Mouse (Mus musculus) hindbrain, embryonic 12.5 days (tissue): ENCODE measurements around the gene Abca7. TPM values are rescaled to one million over a fixed set of nuclear protein-coding genes. Genes with fewer than 3 reads are reported as not detected.

ENCODE experiments used
- ATAC-seq: fragments of 200-750 bp; cut with Nextera tagmentation; 2 replicates; pipeline ENCODE4 v1.8.0; 2017; ENCODE audit warnings: moderate TSS enrichment; ENCODE audit not compliant: low FRiP score
- H3K27ac ChIP-seq: fragments of 300-500 bp; sonication (generic); 2 replicates; pipeline ENCODE4 v1.5.1; 2016; ENCODE audit warnings: mild to moderate bottlenecking
- H3K27me3 ChIP-seq: fragments of 300-500 bp; sonication (generic); 2 replicates; pipeline ENCODE4 v1.6.1; 2016; ENCODE audit warnings: mild to moderate bottlenecking
- H3K36me3 ChIP-seq: fragments of 300-500 bp; sonication (generic); 2 replicates; pipeline ENCODE4 v1.6.1; 2016; ENCODE audit warnings: mild to moderate bottlenecking
- H3K4me1 ChIP-seq: fragments of 300-500 bp; sonication (generic); 2 replicates; pipeline ENCODE4 v1.6.1; 2016
- H3K4me2 ChIP-seq: fragments of 300-500 bp; sonication (generic); replicated peaks from 2 replicates; pipeline ENCODE4 v1.6.1; 2016; ENCODE audit warnings: mild to moderate bottlenecking
- H3K4me3 ChIP-seq: fragments of 300-500 bp; sonication (generic); 2 replicates; pipeline ENCODE4 v1.5.1; 2016; ENCODE audit warnings: mild to moderate bottlenecking
- H3K9ac ChIP-seq: fragments of 300-500 bp; sonication (generic); 2 replicates; pipeline ENCODE4 v1.6.1; 2016; ENCODE audit warnings: mild to moderate bottlenecking, moderate library complexity
- H3K9me3 ChIP-seq: fragments of 300-500 bp; sonication (generic); replicated peaks from 2 replicates; pipeline ENCODE4 v1.6.1; 2016; ENCODE audit warnings: mild to moderate bottlenecking
- WGBS: fragments of 180-500 bp; shearing (Covaris S2); methylation state at CpG from one replicate; pipeline ENCODE4 v1.1.7; 2016; 5-methylcytosine and 5-hydroxymethylcytosine counted together
- polyA plus RNA-seq: library from polyadenylated mRNA; unstranded; fragments of >200 nt; fragmentation: Nextera tagmentation; extraction: Ambion mirVana; gene quantifications from 2 replicates; pipeline ENCODE4 v1.2.1, GENCODE M21; 2016

Abca7 gene
- polyA plus RNA-seq, 1 experiment from 2014 or later, result 6.9 TPM

GRCm38 (mm10) chr10:80002829-80003228, 6.5 kb downstream of the Abca7 start:
- no peak for ATAC-seq
- no peak overlapping the region for H3K27ac ChIP-seq
- H3K9ac ChIP-seq, result 0 out of 2 replicates have a peak overlapping the region, but pooled peaks have one; percentile 35
- no peak overlapping the region for H3K4me3 ChIP-seq
- peaks cover 46% of the 10 kb centered on the region for H3K27me3 ChIP-seq
- H3K4me2 ChIP-seq, result no peak overlapping the region
- no peaks in the 10 kb centered on the region for H3K36me3 ChIP-seq
- WGBS, result 14% methylated on average over 21 of the region's 21 CpGs
- H3K4me1 ChIP-seq, result peaks cover 13% of the 10 kb centered on the region
- H3K9me3 ChIP-seq, result no peaks in the 10 kb centered on the region

- no peak overlapping the region for H3K4me2 ChIP-seq
- H3K9me3 ChIP-seq, result no peaks in the 10 kb centered on the region
- no peak overlapping the region for H3K4me3 ChIP-seq
- H3K36me3 ChIP-seq, result no peaks in the 10 kb centered on the region
- H3K27me3 ChIP-seq, result peaks cover 40% of the 10 kb centered on the region
- no peak for ATAC-seq
- H3K4me1 ChIP-seq, result peaks cover 7% of the 10 kb centered on the region
- WGBS, result 57% methylated on average over 9 of the region's 9 CpGs
- no peak overlapping the region for H3K9ac ChIP-seq
- H3K27ac ChIP-seq, result no peak overlapping the region
These were observed 7.3 kb downstream of the Abca7 start for GRCm38 (mm10) chr10:80003374-80004232.

DNA sequence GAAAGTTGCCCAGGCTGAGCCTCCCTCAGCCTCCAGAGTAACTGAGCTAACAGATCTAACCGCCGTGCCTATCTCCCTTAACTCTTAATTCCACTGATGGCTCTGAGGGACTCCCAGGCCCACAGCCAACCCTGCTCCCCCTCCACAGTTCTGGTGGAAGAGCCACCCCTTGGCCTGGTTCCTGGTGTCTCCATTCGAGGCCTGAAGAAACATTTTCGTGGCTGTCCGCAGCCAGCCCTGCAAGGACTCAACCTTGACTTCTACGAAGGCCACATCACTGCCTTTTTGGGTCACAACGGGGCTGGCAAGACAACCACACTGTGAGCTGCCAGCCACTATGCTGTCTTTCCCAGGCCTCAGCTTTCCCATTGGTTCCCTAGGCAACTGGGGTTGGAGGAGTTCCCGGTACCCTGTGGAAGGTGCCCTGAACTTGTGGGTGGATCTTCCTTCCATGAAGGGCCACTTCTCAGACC, 8.0 kb downstream of the Abca7 start:
- Histone ChIP-seq H3K4me3 (no peak overlapping the region), H3K36me3 (peaks cover 6% of the 10 kb centered on the region; the same call in 1 of the 2 replicates), H3K27ac (no peak overlapping the region), H3K4me2 (no peak overlapping the region), H3K9ac (no peak overlapping the region), H3K27me3 (peaks cover 36% of the 10 kb centered on the region), H3K9me3 (no peaks in the 10 kb centered on the region), H3K4me1 (peaks cover 7% of the 10 kb centered on the region)
- ATAC-seq, result no peak
- 90% methylated on average over 8 of the region's 8 CpGs for WGBS

DNA sequence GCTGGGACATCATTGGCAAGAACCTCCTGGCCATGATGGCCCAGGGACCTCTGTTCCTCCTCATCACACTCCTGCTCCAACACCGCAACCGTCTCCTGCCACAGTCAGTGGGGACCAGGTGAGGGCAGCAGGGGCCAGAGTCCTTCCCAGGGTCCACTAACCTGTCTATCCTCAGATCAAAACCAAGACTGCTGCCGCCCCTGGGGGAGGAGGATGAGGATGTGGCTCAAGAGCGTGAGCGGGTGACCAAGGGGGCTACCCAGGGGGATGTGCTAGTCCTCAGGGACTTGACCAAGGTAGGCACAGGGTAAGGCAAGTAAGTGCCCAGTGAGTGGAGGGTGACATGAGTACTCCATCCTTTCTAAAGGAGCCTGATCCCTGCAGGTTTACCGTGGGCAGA, 15.4 kb downstream of the Abca7 start:
- peaks cover 24% of the 10 kb centered on the region for H3K9me3 ChIP-seq
- H3K4me3 ChIP-seq, result no peak overlapping the region
- no peaks in the 10 kb centered on the region for H3K4me1 ChIP-seq
- no peak for ATAC-seq
- H3K27ac ChIP-seq, result no peak overlapping the region
- no peak overlapping the region for H3K9ac ChIP-seq
- WGBS, result 88% methylated on average over 6 of the region's 6 CpGs
- peaks cover 59% of the 10 kb centered on the region for H3K27me3 ChIP-seq
- peaks cover 32% of the 10 kb centered on the region for H3K36me3 ChIP-seq
- H3K4me2 ChIP-seq, result no peak overlapping the region

DNA sequence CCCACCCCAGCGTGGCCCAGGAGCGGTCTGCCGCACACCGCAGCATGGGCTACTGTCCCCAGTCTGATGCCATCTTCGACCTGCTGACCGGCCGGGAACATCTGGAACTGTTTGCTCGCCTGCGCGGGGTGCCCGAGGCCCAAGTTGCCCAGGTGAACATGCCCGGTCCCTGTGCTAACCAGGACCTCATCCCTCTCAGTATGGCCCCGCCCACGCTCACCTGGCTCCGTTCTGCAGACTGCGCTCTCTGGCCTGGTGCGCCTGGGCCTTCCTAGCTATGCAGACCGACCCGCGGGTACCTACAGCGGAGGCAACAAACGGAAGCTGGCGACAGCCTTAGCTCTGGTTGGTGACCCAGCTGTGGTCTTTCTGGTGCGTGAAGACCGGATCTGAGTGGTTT, 17.3 kb downstream of the Abca7 start:
- Histone ChIP-seq H3K9ac (no peak overlapping the region), H3K4me1 (no peaks in the 10 kb centered on the region), H3K4me3 (no peak overlapping the region), H3K27me3 (peaks cover 68% of the 10 kb centered on the region), H3K27ac (no peak overlapping the region), H3K4me2 (no peak overlapping the region), H3K9me3 (peaks cover 24% of the 10 kb centered on the region), H3K36me3 (peaks cover 32% of the 10 kb centered on the region)
- ATAC-seq, result no peak
- 27% methylated on average over 25 of the region's 25 CpGs for WGBS

DNA sequence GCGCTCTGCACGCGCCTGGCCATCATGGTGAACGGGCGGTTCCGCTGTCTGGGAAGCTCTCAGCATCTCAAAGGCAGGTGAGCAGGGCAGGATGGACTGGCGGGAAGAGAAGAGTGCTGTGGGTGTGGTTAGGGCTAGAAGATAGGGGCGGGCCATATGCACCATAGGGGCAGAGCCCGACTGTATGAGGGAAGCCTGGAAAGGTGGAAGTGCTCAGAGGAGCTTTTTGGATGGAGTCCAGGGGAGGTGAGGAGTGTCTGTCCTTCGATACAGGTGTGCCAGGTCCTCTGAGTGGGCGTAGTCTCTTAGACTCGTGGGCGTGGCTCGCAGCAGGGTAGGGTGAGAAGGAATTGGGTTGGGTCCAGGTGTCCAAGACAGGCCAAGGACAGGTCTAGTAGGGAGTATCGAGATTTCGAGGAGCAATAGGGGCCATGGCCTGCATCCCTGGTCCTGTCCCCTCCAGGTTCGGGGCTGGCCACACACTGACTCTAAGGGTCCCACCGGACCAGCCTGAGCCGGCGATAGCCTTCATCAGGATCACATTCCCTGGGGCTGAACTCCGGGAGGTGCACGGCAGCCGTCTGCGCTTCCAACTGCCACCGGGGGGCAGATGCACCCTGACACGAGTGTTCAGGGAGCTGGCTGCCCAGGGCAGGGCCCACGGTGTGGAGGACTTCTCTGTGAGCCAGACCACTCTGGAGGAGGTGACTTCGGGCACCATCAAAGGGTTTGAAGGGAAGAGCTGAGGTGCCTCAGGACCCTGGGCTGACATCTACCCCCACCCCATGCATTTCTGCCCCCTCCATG, 18.4 kb downstream of the Abca7 start:
- Histone ChIP-seq H3K27ac (no peak overlapping the region), H3K4me1 (peaks cover 5% of the 10 kb centered on the region), H3K4me2 (no peak overlapping the region), H3K9me3 (peaks cover 22% of the 10 kb centered on the region), H3K4me3 (no peak overlapping the region), H3K9ac (no peak overlapping the region), H3K36me3 (peaks cover 24% of the 10 kb centered on the region), H3K27me3 (peaks cover 79% of the 10 kb centered on the region)
- WGBS, result 23% methylated on average over 28 of the region's 28 CpGs
- ATAC-seq, result no peak

DNA sequence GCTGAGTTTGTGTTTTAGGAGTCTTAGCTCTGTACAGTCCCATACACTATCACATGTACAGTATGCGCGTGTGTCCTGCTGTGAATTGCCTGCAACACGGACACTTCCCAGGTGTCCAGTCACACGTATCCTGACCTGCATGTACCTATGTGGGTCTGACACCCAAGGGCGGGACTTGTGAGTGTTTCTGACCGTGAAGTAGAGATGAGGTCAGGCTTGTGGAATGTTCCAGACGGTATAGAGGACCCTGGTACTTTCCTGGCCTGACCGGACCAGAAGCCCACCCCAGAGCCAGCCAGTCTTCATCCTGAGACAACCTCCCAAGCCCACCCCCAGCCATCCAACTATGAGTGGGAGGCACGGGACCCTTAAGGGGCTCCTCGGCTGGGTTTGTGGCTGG, 19.3 kb downstream of the Abca7 start:
- Histone ChIP-seq H3K36me3 (peaks cover 16% of the 10 kb centered on the region), H3K27ac (no peak overlapping the region), H3K27me3 (peaks cover 88% of the 10 kb centered on the region), H3K9ac (no peak overlapping the region), H3K4me1 (peaks cover 10% of the 10 kb centered on the region), H3K4me2 (no peak overlapping the region), H3K4me3 (no peak overlapping the region), H3K9me3 (peaks cover 14% of the 10 kb centered on the region)
- 82% methylated on average over 10 of the region's 10 CpGs for WGBS
- ATAC-seq, result no peak

DNA sequence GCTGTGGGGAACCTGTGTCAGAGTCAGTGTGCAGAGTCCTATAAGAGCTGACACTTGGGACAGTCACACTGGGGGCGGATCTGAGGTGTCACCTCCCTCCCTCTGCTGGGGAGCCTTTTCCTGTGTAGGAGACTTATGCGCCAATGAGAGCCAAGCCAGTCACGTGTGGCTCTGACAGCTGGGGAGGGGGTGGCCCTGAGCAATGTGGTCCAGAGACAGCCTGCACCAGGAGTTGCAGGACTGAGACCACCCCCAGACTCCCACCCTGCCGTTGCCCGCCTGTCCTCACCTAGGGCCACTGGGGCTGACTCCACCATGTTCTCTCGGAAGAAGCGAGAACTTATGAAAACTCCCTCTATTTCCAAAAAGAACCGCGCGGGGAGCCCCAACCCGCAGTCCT, 20.2 kb downstream of the Abca7 start, which contains the start of gene Arhgap45:
Gene Arhgap45 (plus strand): TSS at position 143 of the 400 bp plus-strand sequence.
- Histone ChIP-seq H3K9ac (no peak within 1 kb of the TSS), H3K4me2 (no peak within 1 kb of the TSS), H3K4me1 (peaks cover 10% of the 10 kb centered on the region), H3K4me3 (no peak within 1 kb of the TSS), H3K9me3 (0 out of 2 replicates have a peak, but pooled peaks cover 6% of the 10 kb centered on the region), H3K27ac (no peak within 1 kb of the TSS), H3K27me3 (peaks cover 83% of the 10 kb centered on the region), H3K36me3 (peaks cover 6% of the 10 kb centered on the region)
- ATAC-seq, result no peak
- WGBS, result 70% methylated on average over 11 of the region's 11 CpGs

DNA sequence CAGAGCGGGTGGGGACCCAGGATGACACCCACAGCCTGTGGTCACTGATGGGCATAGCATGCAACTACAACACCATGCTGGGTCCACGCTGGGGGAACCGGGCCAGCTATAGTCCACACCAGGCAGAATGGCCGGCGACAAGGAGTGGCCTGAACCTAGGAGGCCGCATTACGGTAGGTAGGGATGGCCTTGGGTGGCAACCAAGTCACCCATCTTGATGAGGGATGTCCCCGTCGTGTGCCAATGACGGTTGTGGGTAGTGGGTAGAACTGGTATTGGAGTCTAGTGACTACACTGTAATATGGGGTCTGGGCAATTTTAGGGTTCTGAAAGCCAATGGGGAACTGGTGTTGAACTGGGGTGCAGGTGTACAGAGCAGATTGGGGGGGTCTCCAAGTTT, 20.6 kb downstream of the Abca7 start:
- Histone ChIP-seq H3K36me3 (peaks cover 2% of the 10 kb centered on the region), H3K4me3 (no peak overlapping the region), H3K27me3 (peaks cover 79% of the 10 kb centered on the region), H3K4me1 (peaks cover 10% of the 10 kb centered on the region), H3K9ac (no peak overlapping the region), H3K4me2 (no peak overlapping the region), H3K9me3 (0 out of 2 replicates have a peak, but pooled peaks cover 3% of the 10 kb centered on the region), H3K27ac (no peak overlapping the region)
- ATAC-seq, result no peak
- 90% methylated on average over 10 of the region's 10 CpGs for WGBS

DNA sequence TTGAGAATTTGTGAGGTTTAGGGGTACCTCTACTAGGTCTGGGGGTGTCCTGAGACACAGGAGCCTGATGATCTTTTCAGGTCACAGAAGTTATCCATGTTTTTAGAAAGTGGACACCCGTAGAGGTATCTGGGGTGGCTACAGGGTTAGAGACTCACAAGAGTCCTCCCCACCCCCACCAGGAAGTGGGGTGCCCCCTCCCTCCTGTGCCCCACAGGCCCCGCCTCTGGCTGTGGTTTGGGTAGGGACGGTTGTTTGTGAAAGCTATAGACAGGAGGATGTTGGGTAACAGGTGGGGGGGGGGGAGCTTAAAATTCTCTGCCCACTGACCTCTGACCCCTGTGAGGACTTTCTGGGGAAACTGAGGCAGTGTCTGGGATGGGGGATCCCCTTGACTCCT, 21.1 kb downstream of the Abca7 start:
- Histone ChIP-seq H3K9me3 (no peaks in the 10 kb centered on the region), H3K27me3 (peaks cover 74% of the 10 kb centered on the region), H3K27ac (no peak overlapping the region), H3K4me3 (no peak overlapping the region), H3K4me2 (no peak overlapping the region), H3K36me3 (no peaks in the 10 kb centered on the region), H3K9ac (no peak overlapping the region), H3K4me1 (peaks cover 10% of the 10 kb centered on the region)
- ATAC-seq, result no peak
- 70% methylated on average over 3 of the region's 3 CpGs for WGBS

- H3K4me3 ChIP-seq, result no peak overlapping the region
- H3K27me3 ChIP-seq, result peaks cover 70% of the 10 kb centered on the region
- no peak for ATAC-seq
- no peaks in the 10 kb centered on the region for H3K36me3 ChIP-seq
- H3K9ac ChIP-seq, result no peak overlapping the region
- WGBS, result 84% methylated on average over 14 of the region's 14 CpGs
- H3K9me3 ChIP-seq, result 0 out of 2 replicates have a peak, but pooled peaks cover 1% of the 10 kb centered on the region
- no peak overlapping the region for H3K4me2 ChIP-seq
- H3K4me1 ChIP-seq, result peaks cover 10% of the 10 kb centered on the region
- H3K27ac ChIP-seq, result no peak overlapping the region
These were observed 21.5 kb downstream of the Abca7 start for GRCm38 (mm10) chr10:80017771-80018170.

GRCm38 (mm10) chr10:80018739-80019297, 22.5 kb downstream of the Abca7 start:
- Histone ChIP-seq H3K4me2 (peak overlapping the region; percentile 14; the same call in 1 of the 2 replicates), H3K27ac (no peak overlapping the region), H3K4me1 (peaks cover 10% of the 10 kb centered on the region), H3K27me3 (peaks cover 60% of the 10 kb centered on the region), H3K9ac (no peak overlapping the region), H3K4me3 (no peak overlapping the region), H3K36me3 (no peaks in the 10 kb centered on the region), H3K9me3 (0 out of 2 replicates have a peak, but pooled peaks cover 5% of the 10 kb centered on the region)
- 6% methylated on average over 11 of the region's 15 CpGs for WGBS
- ATAC-seq, result no peak
